Mouse (Mus musculus): ENCODE data around the gene Hpse2. TPM values are rescaled to one million over a fixed set of nuclear protein-coding genes. Genes with fewer than 3 reads are reported as not detected.
A peak's percentile ranks its signal among the peaks of the same experiment; 100 is the strongest.
"Not testable (repeated sequence)": the region's sequence is repeated elsewhere in the genome, so short reads cannot be mapped to it uniquely, and the experiment has no call there.

Gene Hpse2
- polyA plus RNA-seq, 1 experiment: not detected

DNA sequence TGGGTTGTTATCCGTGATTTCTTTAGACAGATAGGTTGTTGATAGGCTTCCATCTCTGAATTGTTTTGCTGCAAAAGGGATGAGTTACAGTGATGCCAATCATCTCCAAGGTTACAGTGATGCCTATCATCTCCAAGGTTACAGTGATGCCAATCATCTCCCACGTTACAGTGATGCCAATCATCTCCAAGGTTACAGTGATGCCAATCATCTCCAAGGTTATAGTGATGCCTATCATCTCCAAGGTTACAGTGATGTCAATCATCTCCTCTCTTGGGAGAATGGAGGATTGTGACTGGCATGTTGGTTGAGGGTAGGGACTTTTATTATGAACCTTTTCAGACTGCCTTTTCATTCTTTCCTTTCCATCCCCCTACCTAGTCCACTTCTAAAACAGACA is 570.4 kb downstream of the Hpse2 start:
- Histone ChIP-seq H3K4me3 (ENCODE audit: insufficient read depth, low read depth, low read length) (no peak overlapping the region), H3K27ac (replicated peaks; ENCODE audit: low read depth, low read length) (no peak overlapping the region), H3K4me1 (ENCODE audit: control insufficient read depth, insufficient read depth, insufficient read length, low read length) (no peaks in the 10 kb centered on the region)

DNA sequence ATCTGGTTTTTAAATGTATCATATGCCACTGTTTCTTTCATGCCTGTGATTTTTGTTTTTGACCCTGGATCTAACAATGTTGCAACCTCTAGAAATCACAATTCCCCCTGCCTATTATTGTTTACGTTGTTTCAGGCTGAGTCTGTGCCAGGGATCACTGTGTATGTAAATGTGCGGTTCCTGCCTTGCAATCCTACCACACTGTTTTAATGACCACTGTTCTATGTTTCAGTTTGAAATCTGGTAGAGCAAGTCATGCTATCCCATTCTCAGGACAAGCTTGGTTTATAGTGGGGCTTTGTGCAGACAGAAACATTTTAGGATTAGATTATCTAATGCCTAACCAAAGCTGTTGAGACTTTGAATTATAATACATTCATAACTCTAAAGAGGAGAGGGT is 571.9 kb downstream of the Hpse2 start:
- H3K27ac ChIP-seq (replicated peaks; ENCODE audit: low read depth, low read length): no peak overlapping the region
- H3K4me3 ChIP-seq (ENCODE audit: insufficient read depth, low read depth, low read length): no peak overlapping the region
- H3K4me1 ChIP-seq (ENCODE audit: control insufficient read depth, insufficient read depth, insufficient read length, low read length): no peaks in the 10 kb centered on the region

DNA sequence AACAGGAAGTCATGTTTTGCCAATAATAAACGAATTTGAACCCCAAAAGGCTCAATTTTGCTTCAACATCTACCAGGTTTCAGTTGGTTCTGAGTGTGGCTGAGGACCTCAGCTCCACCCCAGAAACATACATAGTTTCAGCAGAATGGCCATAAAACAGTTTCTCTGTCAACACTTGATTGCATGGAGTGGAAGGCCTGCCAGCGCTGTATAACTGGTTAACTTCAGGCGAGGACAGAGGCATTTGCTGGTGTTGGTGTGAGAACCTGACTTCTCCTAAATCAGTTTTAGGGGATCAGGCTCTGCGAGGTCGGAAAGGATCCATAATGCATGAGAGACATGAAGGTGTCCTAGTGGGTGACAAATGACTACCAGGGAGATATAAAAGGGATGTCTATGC is 578.0 kb downstream of the Hpse2 start:
- Histone ChIP-seq H3K4me1 (ENCODE audit: control insufficient read depth, insufficient read depth, insufficient read length, low read length) (no peaks in the 10 kb centered on the region), H3K27ac (replicated peaks; ENCODE audit: low read depth, low read length) (no peak overlapping the region), H3K4me3 (ENCODE audit: insufficient read depth, low read depth, low read length) (no peak overlapping the region)

DNA sequence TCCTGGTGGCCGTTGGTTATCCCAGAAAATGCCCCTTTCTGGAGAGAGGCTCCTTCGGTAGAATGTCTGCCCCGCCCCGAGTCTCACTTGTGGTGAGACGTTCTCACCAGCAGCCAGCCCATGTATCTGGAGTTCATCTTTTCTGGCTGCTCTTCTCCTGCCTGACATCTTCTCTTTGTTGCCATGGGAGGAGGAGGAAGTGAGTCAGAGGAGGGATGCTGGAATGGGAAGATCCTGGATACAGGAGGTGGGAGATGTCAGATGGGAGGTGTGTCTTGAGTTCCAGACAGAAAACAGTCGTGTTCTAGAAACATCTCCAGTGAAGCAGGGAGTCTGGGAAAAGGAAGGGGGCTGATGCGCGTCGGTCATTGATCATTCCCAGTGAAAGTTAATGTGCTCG is 578.7 kb downstream of the Hpse2 start:
- H3K4me1 ChIP-seq (ENCODE audit: control insufficient read depth, insufficient read depth, insufficient read length, low read length): no peaks in the 10 kb centered on the region
- H3K4me3 ChIP-seq (ENCODE audit: insufficient read depth, low read depth, low read length): no peak overlapping the region
- no peak overlapping the region for H3K27ac ChIP-seq (replicated peaks; ENCODE audit: low read depth, low read length)

DNA sequence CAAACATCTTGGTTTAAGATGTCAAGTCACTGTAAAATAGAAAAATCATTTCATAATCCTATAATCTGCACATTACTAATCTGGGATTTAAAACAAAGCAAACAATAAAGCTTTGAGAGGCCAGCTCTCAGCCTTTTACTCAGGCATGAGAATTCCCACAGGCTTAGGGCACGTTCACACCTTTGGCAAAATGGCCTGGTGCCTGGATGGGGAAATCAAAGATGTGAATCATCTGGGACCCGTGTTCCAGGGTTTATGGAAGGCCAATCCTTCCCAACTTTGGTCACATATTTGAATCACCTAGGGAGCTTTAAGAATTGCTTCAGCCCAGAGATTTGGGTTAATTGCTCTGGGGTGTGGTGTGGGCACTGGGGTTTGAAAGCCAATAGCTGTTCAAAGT is 590.3 kb downstream of the Hpse2 start:
- Histone ChIP-seq H3K4me3 (ENCODE audit: insufficient read depth, low read depth, low read length) (no peak overlapping the region), H3K27ac (replicated peaks; ENCODE audit: low read depth, low read length) (no peak overlapping the region), H3K4me1 (ENCODE audit: control insufficient read depth, insufficient read depth, insufficient read length, low read length) (no peaks in the 10 kb centered on the region)

DNA sequence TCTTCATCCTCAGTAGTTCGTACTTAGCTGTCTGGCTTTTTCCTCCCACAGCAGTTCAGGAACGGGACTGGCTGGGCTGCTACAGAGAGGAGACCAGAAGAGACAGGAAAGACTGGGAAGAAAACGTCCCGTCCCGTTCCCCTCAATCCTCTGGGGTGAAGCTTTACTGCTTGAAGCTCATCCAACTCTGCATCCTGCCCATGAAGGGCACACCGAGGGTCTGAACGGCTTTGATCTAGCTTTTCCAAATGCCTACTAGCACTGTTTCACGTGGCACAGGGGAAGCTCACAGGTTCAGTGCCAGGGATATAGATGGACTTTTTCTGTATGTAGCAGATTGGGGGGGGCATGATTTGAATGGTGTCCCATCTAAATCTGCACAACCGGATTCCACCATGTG is 592.4 kb downstream of the Hpse2 start:
- Histone ChIP-seq H3K4me1 (ENCODE audit: control insufficient read depth, insufficient read depth, insufficient read length, low read length) (no peaks in the 10 kb centered on the region), H3K27ac (replicated peaks; ENCODE audit: low read depth, low read length) (no peak overlapping the region), H3K4me3 (ENCODE audit: insufficient read depth, low read depth, low read length) (no peak overlapping the region)

DNA sequence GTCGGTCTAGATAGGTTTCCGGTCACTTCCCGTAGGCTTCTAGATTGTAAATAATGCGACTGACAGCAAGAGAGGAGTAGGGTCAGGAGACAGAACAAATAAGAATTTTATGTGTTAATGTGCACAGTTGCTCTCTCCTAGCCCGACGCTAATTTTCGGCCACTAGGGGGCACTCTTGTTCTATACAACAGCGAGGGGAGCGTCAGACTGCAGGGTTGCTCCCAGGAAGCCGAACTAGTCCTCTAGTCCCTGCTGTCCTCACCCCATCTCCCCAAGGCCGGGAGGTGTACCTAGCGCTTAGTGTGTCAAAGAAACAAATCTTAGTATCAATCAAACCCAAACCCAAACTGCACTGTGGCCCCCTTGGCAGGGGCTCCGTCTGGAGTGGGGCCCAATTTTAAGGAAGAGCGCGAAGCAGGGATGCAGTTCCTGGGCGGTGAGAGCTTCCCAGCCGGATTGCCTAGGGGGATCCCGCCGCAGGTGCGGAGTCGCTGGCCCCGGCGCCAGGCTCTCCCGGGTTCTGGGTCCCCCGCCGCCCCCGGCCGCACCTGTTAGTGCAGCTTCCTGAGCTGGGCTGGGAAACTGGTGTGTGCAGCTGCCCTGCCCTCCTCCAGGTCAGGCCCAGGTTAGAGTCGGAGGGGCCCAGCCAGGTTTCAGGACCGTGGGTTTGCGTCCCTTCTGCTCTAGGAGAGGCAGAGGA is 593.1 kb downstream of the Hpse2 start:
- H3K27ac ChIP-seq (replicated peaks; ENCODE audit: low read depth, low read length): no peak overlapping the region
- H3K4me1 ChIP-seq (ENCODE audit: control insufficient read depth, insufficient read depth, insufficient read length, low read length): no peaks in the 10 kb centered on the region
- H3K4me3 ChIP-seq (ENCODE audit: insufficient read depth, low read depth, low read length): peak overlapping the region; percentile 25; the same call in 1 of the 2 replicates

DNA sequence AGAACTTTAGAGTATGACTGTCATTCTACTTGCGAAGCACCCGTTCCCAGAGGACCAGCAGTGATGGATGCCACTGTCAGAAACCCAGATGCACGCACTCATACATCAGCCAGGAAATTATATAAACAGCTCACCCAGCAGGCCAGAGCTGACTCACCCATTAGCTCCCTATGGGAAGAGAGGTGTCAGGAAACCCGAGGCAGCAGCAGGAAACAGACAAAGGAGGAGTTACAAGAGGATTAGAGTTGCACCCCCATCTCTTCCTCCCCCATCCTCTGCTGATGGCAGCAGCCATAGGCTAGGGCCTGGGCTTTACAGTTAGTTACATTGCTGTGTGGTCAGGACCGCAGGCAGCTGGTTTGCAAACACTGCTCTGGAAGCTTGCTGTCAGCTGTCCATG is 599.8 kb downstream of the Hpse2 start:
- H3K4me1 ChIP-seq (ENCODE audit: control insufficient read depth, insufficient read depth, insufficient read length, low read length): no peaks in the 10 kb centered on the region; the same call in 1 of the 2 replicates
- H3K27ac ChIP-seq (replicated peaks; ENCODE audit: low read depth, low read length): no peak overlapping the region
- no peak overlapping the region for H3K4me3 ChIP-seq (ENCODE audit: insufficient read depth, low read depth, low read length)

DNA sequence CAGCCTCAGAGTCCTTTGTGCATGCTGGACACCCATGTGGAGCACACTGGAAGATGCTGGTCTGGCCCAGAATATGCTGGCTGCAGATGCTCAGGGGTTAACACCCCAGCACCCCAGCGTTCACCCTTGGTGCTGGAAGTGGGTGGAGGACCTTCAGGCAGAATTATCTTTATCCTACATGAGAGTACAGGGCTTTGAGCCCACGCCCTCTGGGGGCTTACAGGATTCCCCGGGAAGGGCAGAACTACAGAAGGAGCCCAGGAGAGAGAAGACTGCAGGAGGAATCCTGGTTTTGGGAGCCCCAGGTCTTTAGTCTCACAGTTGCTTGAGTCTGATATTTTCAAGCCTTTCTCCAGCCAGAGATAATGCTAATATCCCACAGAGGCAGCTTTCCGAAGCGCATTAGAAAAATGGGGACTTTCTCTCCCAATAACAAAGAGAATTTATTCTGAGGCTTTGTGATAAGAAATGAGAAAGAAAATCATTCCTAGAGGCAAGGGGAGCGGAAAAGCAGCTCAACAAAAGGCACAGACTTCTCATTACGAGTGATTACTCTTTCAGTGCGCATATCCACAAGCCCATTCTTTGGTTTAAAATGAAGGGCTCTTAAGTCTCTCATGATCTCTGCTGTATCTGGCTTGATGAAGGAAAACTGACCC is 602.5 kb downstream of the Hpse2 start:
- Histone ChIP-seq H3K27ac (replicated peaks; ENCODE audit: low read depth, low read length) (no peak overlapping the region), H3K4me1 (ENCODE audit: control insufficient read depth, insufficient read depth, insufficient read length, low read length) (no peaks in the 10 kb centered on the region; the same call in 1 of the 2 replicates), H3K4me3 (ENCODE audit: insufficient read depth, low read depth, low read length) (no peak overlapping the region)

DNA sequence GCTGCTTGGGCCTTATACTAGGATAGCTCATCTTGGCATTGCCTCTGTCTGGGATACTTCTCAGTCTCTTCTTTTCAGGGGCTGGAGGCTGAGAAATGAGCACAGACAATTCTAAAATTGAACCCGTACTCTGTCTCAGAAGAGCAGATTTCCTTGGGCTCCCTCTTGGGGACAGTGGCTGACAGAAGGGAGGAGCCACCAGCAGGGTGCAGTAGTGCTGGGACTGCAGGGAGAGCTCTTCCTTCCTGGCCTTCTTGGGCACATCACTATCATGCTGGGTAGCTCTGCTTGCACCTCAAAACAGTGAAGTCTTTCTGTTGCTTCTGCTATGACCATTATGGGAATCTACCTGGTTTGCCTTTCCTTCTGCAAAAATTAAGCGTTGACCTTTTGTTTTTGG is 603.0 kb downstream of the Hpse2 start:
- no peak overlapping the region for H3K4me3 ChIP-seq (ENCODE audit: insufficient read depth, low read depth, low read length)
- no peaks in the 10 kb centered on the region; the same call in 1 of the 2 replicates for H3K4me1 ChIP-seq (ENCODE audit: control insufficient read depth, insufficient read depth, insufficient read length, low read length)
- no peak overlapping the region for H3K27ac ChIP-seq (replicated peaks; ENCODE audit: low read depth, low read length)

DNA sequence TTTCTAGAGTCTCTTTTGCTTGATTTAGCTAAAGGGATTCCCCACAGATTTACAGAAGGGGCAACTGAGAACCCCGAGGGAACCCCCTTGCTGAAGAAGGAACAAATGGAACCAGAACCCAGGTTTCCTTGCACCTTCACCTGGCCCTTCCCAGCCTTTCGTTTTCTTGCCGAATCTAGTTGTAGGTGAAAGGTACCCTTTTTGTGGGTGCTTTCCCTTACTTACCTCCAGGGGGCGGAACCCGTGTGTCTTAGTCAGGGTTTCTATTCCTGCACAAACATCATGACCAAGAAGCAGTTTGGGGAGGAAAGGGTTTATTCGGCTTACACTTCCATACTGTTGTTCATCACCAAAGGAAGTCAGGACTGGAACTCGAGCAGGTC is 608.0 kb downstream of the Hpse2 start:
- peak overlapping the region; percentile 78 for H3K4me3 ChIP-seq (ENCODE audit: insufficient read depth, low read depth, low read length)
- H3K4me1 ChIP-seq (ENCODE audit: control insufficient read depth, insufficient read depth, insufficient read length, low read length); H3K27ac ChIP-seq (replicated peaks; ENCODE audit: low read depth, low read length): not testable (repeated sequence)

DNA sequence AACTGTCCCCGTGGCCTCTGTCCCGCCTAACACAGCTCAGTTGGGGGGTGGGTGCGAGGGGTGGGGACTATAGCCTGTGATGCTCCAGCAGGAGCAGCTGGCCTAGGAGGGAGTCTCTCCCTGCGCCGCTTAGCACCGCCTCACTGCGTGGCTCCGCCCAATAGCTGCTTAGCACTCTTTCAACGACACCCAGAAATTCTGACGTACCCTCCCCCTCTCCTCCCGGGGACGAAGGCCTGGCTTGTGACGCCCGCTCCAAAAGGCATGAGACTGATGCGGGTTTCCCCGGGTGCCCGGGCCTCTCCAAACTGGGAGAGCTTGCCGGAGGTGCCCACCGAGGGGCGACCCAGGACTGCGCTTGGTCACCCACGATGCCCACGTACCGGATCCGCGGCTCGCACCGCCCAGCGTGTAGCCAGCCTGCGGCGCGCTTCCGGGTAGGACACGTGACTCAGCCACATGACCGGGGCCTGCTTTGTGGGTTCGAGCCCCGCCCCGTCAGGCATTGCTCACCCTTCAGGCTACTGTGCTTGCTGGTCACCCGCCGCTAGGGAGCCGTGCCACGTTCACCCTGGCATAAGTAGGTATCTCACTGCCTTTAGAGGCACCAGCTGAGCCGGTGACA is 608.5 kb downstream of the Hpse2 start, which contains the start of gene Hps1:
Gene Hps1, minus strand, starts transcription at position 448 of the 625 bp plus-strand sequence.
- H3K4me1 ChIP-seq (ENCODE audit: control insufficient read depth, insufficient read depth, insufficient read length, low read length): no peaks in the 10 kb centered on the region
- peak within 1 kb of the TSS; percentile 78 for H3K4me3 ChIP-seq (ENCODE audit: insufficient read depth, low read depth, low read length)
- H3K27ac ChIP-seq (replicated peaks; ENCODE audit: low read depth, low read length): no peak within 1 kb of the TSS; the same call in 1 of the 2 replicates

DNA sequence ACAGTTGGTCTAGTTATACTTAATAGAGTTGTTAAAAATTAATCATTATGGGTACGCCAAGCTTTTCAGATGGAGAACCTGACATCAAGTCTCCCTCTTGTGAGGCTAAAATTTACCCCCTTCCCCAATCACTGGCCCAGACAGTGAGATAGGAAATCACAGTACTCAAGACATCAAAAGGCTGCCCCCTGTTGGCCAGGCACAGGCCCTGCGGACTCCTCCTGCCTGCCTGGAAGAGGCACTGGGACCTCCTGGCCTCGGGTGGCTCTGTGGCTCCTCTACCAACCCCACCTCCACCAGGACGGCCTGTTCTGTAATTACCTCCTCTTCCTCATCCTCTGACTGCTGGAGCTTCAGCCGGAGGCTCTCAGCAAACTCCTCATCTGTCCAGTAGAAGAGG is 610.4 kb downstream of the Hpse2 start:
- H3K27ac ChIP-seq (replicated peaks; ENCODE audit: low read depth, low read length): no peak overlapping the region
- no peaks in the 10 kb centered on the region for H3K4me1 ChIP-seq (ENCODE audit: control insufficient read depth, insufficient read depth, insufficient read length, low read length)
- H3K4me3 ChIP-seq (ENCODE audit: insufficient read depth, low read depth, low read length): no peak overlapping the region

DNA sequence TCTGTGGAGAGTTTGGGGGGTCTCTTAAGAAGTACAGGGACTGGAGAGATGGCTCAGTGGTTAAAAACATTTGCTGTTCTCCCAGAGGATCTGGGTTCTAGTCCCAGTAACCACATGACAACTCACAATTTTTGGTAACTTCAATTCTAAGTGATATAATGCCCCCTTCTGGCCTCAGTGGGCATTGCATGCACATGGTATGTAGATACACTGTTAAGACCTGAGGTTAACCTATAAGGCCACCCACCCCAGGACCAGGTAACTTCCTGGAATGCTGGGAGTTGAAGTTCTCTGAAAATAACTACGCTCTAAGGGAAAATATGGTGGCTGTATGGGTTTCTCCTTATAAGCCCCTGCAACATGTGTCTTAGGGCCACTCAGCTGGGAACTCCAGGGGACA is 611.3 kb downstream of the Hpse2 start:
- Histone ChIP-seq H3K4me1 (ENCODE audit: control insufficient read depth, insufficient read depth, insufficient read length, low read length) (no peaks in the 10 kb centered on the region), H3K27ac (replicated peaks; ENCODE audit: low read depth, low read length) (no peak overlapping the region), H3K4me3 (ENCODE audit: insufficient read depth, low read depth, low read length) (no peak overlapping the region)

DNA sequence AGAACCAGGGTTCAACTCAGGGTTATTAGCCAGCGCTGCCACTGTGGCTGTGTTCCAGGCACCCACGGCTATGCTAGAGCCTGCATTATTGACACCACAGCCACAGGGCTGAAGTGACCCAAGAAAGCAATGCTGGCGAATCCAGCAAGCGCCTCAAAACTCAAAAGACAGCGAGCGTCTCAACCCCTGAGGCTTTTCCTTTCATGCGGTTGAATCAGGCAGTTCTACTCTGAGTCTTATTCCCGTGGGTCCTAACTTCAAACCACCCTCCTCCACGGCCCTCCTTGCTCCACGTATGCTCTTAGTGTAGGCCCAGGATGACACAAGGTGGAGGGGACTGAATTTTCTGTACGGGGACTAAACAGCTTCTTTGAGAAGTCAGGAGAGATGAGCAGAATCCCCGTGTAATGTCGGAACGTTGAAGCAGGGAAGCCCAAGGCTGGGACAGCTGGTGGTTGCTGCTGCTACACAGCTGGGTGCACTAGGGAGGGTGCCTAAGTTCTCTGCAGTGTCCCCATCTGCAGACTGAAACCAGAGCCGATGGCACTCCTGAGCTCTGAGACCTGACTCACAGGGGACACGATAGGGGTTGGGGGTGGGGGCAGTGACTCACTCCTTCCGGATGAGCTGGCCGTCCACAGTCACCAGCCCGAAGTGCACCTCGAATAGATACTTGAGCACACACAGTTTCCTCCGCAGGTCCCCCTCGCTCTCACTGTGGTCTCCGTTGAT is 617.8 kb downstream of the Hpse2 start:
- Histone ChIP-seq H3K4me3 (ENCODE audit: insufficient read depth, low read depth, low read length) (no peak overlapping the region), H3K27ac (replicated peaks; ENCODE audit: low read depth, low read length) (no peak overlapping the region)

More for the DNA sequence above, 617.8 kb downstream of the Hpse2 start:
- H3K4me1 ChIP-seq (ENCODE audit: control insufficient read depth, insufficient read depth, insufficient read length, low read length): no peaks in the 10 kb centered on the region
